Mouse (Mus musculus): ENCODE measurements at regions not wholly inside any gene's neighbourhood (a gene's known extent, or its start where the extent isn't known, plus 50 kb on each side); places are given as distances from the start of the nearest gene placed in this dataset.

GRCm38 (mm10) chr3:80053435-80053834 lies 169.1 kb downstream of the Fam198b start:
- Histone ChIP-seq H3K9ac (ENCODE audit: low read length) (no peak overlapping the region), H3K27me3 (ENCODE audit: control insufficient read depth, insufficient read depth, low read length) (no peaks in the 10 kb centered on the region), H3K9me3 (ENCODE audit: control insufficient read depth, low read length) (no peaks in the 10 kb centered on the region), H3K4me1 (replicated peaks; ENCODE audit: control insufficient read depth, insufficient read depth, low read length) (no peaks in the 10 kb centered on the region), H3K36me3 (ENCODE audit: control insufficient read depth, insufficient read depth, low read length) (no peaks in the 10 kb centered on the region), H3K4me3 (ENCODE audit: low read depth, low read length) (no peak overlapping the region), H3K27ac (ENCODE audit: low read depth, low read length) (no peak overlapping the region), H3K4me2 (ENCODE audit: low read depth, low read length, severe bottlenecking) (no peak overlapping the region)
- no peak for ATAC-seq (replicated peaks; ENCODE audit: low FRiP score)
- no peak for DNase-seq (ENCODE audit: low spot score)
- 89% methylated on average over 2 of the region's 2 CpGs for WGBS

GRCm38 (mm10) chr3:80056636-80057350 lies 172.5 kb downstream of the Fam198b start:
- WGBS = 82% methylated on average over 6 of the region's 6 CpGs
- Histone ChIP-seq H3K9me3 (ENCODE audit: control insufficient read depth, low read length) (no peaks in the 10 kb centered on the region), H3K27me3 (ENCODE audit: control insufficient read depth, insufficient read depth, low read length) (no peaks in the 10 kb centered on the region), H3K4me1 (replicated peaks; ENCODE audit: control insufficient read depth, insufficient read depth, low read length) (no peaks in the 10 kb centered on the region), H3K36me3 (ENCODE audit: control insufficient read depth, insufficient read depth, low read length) (no peaks in the 10 kb centered on the region), H3K27ac (ENCODE audit: low read depth, low read length) (no peak overlapping the region), H3K4me2 (ENCODE audit: low read depth, low read length, severe bottlenecking) (no peak overlapping the region), H3K9ac (ENCODE audit: low read length) (no peak overlapping the region), H3K4me3 (ENCODE audit: low read depth, low read length) (no peak overlapping the region)
- DNase-seq (ENCODE audit: low spot score) (no peak), ATAC-seq (replicated peaks; ENCODE audit: low FRiP score) (no peak)

- 0 out of 2 replicates have a peak, but pooled peaks have one; percentile 27 for ATAC-seq (replicated peaks; ENCODE audit: low FRiP score)
These were observed 174.4 kb downstream of the Fam198b start for GRCm38 (mm10) chr3:80058722-80059121.

GRCm38 (mm10) chr3:80070726-80071125 lies 186.4 kb downstream of the Fam198b start:
- H3K9me3 ChIP-seq (ENCODE audit: control insufficient read depth, low read length) = no peaks in the 10 kb centered on the region
- no peak overlapping the region for H3K4me3 ChIP-seq (ENCODE audit: low read depth, low read length)
- ATAC-seq (replicated peaks; ENCODE audit: low FRiP score) = no peak
- no peak overlapping the region for H3K4me2 ChIP-seq (ENCODE audit: low read depth, low read length, severe bottlenecking)
- H3K27ac ChIP-seq (ENCODE audit: low read depth, low read length) = no peak overlapping the region
- no peak for DNase-seq (ENCODE audit: low spot score)
- H3K9ac ChIP-seq (ENCODE audit: low read length) = no peak overlapping the region
- WGBS = 78% methylated on average over 5 of the region's 5 CpGs
- H3K27me3 ChIP-seq (ENCODE audit: control insufficient read depth, insufficient read depth, low read length) = no peaks in the 10 kb centered on the region
- no peaks in the 10 kb centered on the region for H3K4me1 ChIP-seq (replicated peaks; ENCODE audit: control insufficient read depth, insufficient read depth, low read length)
- no peaks in the 10 kb centered on the region for H3K36me3 ChIP-seq (ENCODE audit: control insufficient read depth, insufficient read depth, low read length)

More at GRCm38 (mm10) chr3:80058722-80059121, 174.4 kb downstream of the Fam198b start:
- H3K4me1 ChIP-seq (replicated peaks; ENCODE audit: control insufficient read depth, insufficient read depth, low read length) = no peaks in the 10 kb centered on the region
- no peak overlapping the region for H3K4me2 ChIP-seq (ENCODE audit: low read depth, low read length, severe bottlenecking)
- no peak overlapping the region for H3K9ac ChIP-seq (ENCODE audit: low read length)
- no peaks in the 10 kb centered on the region for H3K27me3 ChIP-seq (ENCODE audit: control insufficient read depth, insufficient read depth, low read length)
- no peaks in the 10 kb centered on the region for H3K9me3 ChIP-seq (ENCODE audit: control insufficient read depth, low read length)
- no peaks in the 10 kb centered on the region for H3K36me3 ChIP-seq (ENCODE audit: control insufficient read depth, insufficient read depth, low read length)
- H3K4me3 ChIP-seq (ENCODE audit: low read depth, low read length) = no peak overlapping the region
- H3K27ac ChIP-seq (ENCODE audit: low read depth, low read length) = no peak overlapping the region
- WGBS = 48% methylated on average over 2 of the region's 2 CpGs
- no peak for DNase-seq (ENCODE audit: low spot score)

GRCm38 (mm10) chr3:80079801-80080418 lies 195.6 kb downstream of the Fam198b start:
- Histone ChIP-seq H3K4me1 (replicated peaks; ENCODE audit: control insufficient read depth, insufficient read depth, low read length) (no peaks in the 10 kb centered on the region), H3K4me3 (ENCODE audit: low read depth, low read length) (no peak overlapping the region), H3K36me3 (ENCODE audit: control insufficient read depth, insufficient read depth, low read length) (no peaks in the 10 kb centered on the region), H3K27me3 (ENCODE audit: control insufficient read depth, insufficient read depth, low read length) (no peaks in the 10 kb centered on the region), H3K27ac (ENCODE audit: low read depth, low read length) (no peak overlapping the region), H3K4me2 (ENCODE audit: low read depth, low read length, severe bottlenecking) (no peak overlapping the region), H3K9ac (ENCODE audit: low read length) (no peak overlapping the region), H3K9me3 (ENCODE audit: control insufficient read depth, low read length) (no peaks in the 10 kb centered on the region)
- DNase-seq (ENCODE audit: low spot score) = peak; percentile 78
- WGBS = 22% methylated on average over 10 of the region's 10 CpGs
- peak; percentile 76 for ATAC-seq (replicated peaks; ENCODE audit: low FRiP score)

- Histone ChIP-seq H3K27ac (ENCODE audit: low read depth, low read length) (no peak overlapping the region), H3K9me3 (ENCODE audit: control insufficient read depth, low read length) (no peaks in the 10 kb centered on the region), H3K4me1 (replicated peaks; ENCODE audit: control insufficient read depth, insufficient read depth, low read length) (no peaks in the 10 kb centered on the region), H3K9ac (ENCODE audit: low read length) (no peak overlapping the region), H3K4me2 (ENCODE audit: low read depth, low read length, severe bottlenecking) (no peak overlapping the region), H3K36me3 (ENCODE audit: control insufficient read depth, insufficient read depth, low read length) (no peaks in the 10 kb centered on the region), H3K27me3 (ENCODE audit: control insufficient read depth, insufficient read depth, low read length) (no peaks in the 10 kb centered on the region), H3K4me3 (ENCODE audit: low read depth, low read length) (no peak overlapping the region)
- WGBS = 67% methylated on average over 7 of the region's 7 CpGs
- no peak for ATAC-seq (replicated peaks; ENCODE audit: low FRiP score)
- no peak for DNase-seq (ENCODE audit: low spot score)
These were observed 196.9 kb downstream of the Fam198b start for GRCm38 (mm10) chr3:80081210-80081609.

- H3K4me2 ChIP-seq (ENCODE audit: low read depth, low read length, severe bottlenecking) = no peak overlapping the region
These were observed 198.6 kb downstream of the Fam198b start for GRCm38 (mm10) chr3:80082780-80083519.

GRCm38 (mm10) chr3:80084168-80084567 lies 199.8 kb downstream of the Fam198b start:
- no peak overlapping the region for H3K9ac ChIP-seq (ENCODE audit: low read length)
- WGBS = 76% methylated on average over 3 of the region's 3 CpGs
- ATAC-seq (replicated peaks; ENCODE audit: low FRiP score) (no peak), DNase-seq (ENCODE audit: low spot score) (no peak)
- H3K27ac ChIP-seq (ENCODE audit: low read depth, low read length) = no peak overlapping the region
- H3K9me3 ChIP-seq (ENCODE audit: control insufficient read depth, low read length) = no peaks in the 10 kb centered on the region
- no peaks in the 10 kb centered on the region for H3K27me3 ChIP-seq (ENCODE audit: control insufficient read depth, insufficient read depth, low read length)
- H3K4me1 ChIP-seq (replicated peaks; ENCODE audit: control insufficient read depth, insufficient read depth, low read length) = no peaks in the 10 kb centered on the region
- H3K4me2 ChIP-seq (ENCODE audit: low read depth, low read length, severe bottlenecking) = no peak overlapping the region
- H3K36me3 ChIP-seq (ENCODE audit: control insufficient read depth, insufficient read depth, low read length) = no peaks in the 10 kb centered on the region
- H3K4me3 ChIP-seq (ENCODE audit: low read depth, low read length) = no peak overlapping the region

More at GRCm38 (mm10) chr3:80082780-80083519, 198.6 kb downstream of the Fam198b start:
- H3K4me1 ChIP-seq (replicated peaks; ENCODE audit: control insufficient read depth, insufficient read depth, low read length) = no peaks in the 10 kb centered on the region
- H3K36me3 ChIP-seq (ENCODE audit: control insufficient read depth, insufficient read depth, low read length) = no peaks in the 10 kb centered on the region
- no peak overlapping the region for H3K4me3 ChIP-seq (ENCODE audit: low read depth, low read length)
- no peak; the same call in 1 of the 2 replicates for ATAC-seq (replicated peaks; ENCODE audit: low FRiP score)
- no peak overlapping the region for H3K9ac ChIP-seq (ENCODE audit: low read length)
- no peak overlapping the region for H3K27ac ChIP-seq (ENCODE audit: low read depth, low read length)
- H3K27me3 ChIP-seq (ENCODE audit: control insufficient read depth, insufficient read depth, low read length) = no peaks in the 10 kb centered on the region
- no peak for DNase-seq (ENCODE audit: low spot score)
- 74% methylated on average over 8 of the region's 8 CpGs for WGBS
- no peaks in the 10 kb centered on the region for H3K9me3 ChIP-seq (ENCODE audit: control insufficient read depth, low read length)

Measured in forebrain, embryonic 11.5 days (tissue).